Mouse (Mus musculus): ENCODE data around the gene Retreg1.

GRCm38 (mm10) chr15:25795496-25795895 is 47.5 kb upstream of the Retreg1 start:
- TF ChIP-seq POLR2A (IDR thresholded peaks at IDR 0.05; ENCODE audit: insufficient read length, low read depth): no peak
- TF ChIP-seq USF1 (IDR thresholded peaks at IDR 0.05; ENCODE audit: low read depth): no peak
- TF ChIP-seq MAX (IDR thresholded peaks at IDR 0.05; ENCODE audit: low read depth): no peak
- TF ChIP-seq TCF12 (IDR thresholded peaks at IDR 0.05; ENCODE audit: insufficient read depth, poor library complexity, severe bottlenecking): no peak
- TF ChIP-seq E2F4 (IDR thresholded peaks at IDR 0.05; ENCODE audit: insufficient read depth): no peak
- no peak for TF ChIP-seq MYOG (IDR thresholded peaks at IDR 0.05; ENCODE audit: control insufficient read depth in 1 of 3, insufficient read depth in 1 of 3, insufficient read length in 2 of 3, low read depth in 2 of 3)

Measured in myocyte (in vitro differentiated cells).